Comparison of ENCODE assay signal across 11 mouse cellular contexts in genomic region chr11:96349491-96350340, GRCm38 (mm10). TPM values are rescaled to one million over a fixed set of nuclear protein-coding genes. Genes with fewer than 3 reads are reported as not detected.
DNase-seq lines count a peak whose midpoint lies in the region; ATAC-seq lines count a peak whose summit lies in the region.
"Had no signal": no experiment of that assay in that cellular context is flagged by ENCODE, and none has a peak within 500 bp of the region (broad histone marks: within the 10 kb centered on the region; RNA-seq: fewer than 3 reads in every experiment).

No protein-coding gene starts in this region.

- no peak overlapping the region for H3K4me3 ChIP-seq in midbrain, embryonic 11.5 days (ENCODE audit: low read depth, low read length)
- no peak overlapping the region for H3K4me3 ChIP-seq in midbrain, embryonic 14.5 days (replicated peaks; ENCODE audit: low read depth, low read length)
- peak overlapping the region; percentile 24 for H3K4me3 ChIP-seq in hindbrain, embryonic 12.5 days
- H3K4me3 ChIP-seq: myocyte had no signal

- H3K27me3 ChIP-seq in midbrain, embryonic 11.5 days (ENCODE audit: control insufficient read depth, insufficient read depth, low read length) = peaks cover 95% of the 10 kb centered on the region
- H3K27me3 ChIP-seq in midbrain, embryonic 14.5 days (ENCODE audit: control insufficient read depth, insufficient read depth, low read length) = peaks cover 95% of the 10 kb centered on the region
- peaks cover 79% of the 10 kb centered on the region for H3K27me3 ChIP-seq in hindbrain, embryonic 12.5 days

- no peak for ATAC-seq in midbrain, embryonic 11.5 days (ENCODE audit: low FRiP score)
- no peak for ATAC-seq in midbrain, embryonic 14.5 days (ENCODE audit: low FRiP score, low TSS enrichment)
- no peak for ATAC-seq in hindbrain, embryonic 12.5 days (ENCODE audit: low FRiP score)
- no peak for ATAC-seq in granulocyte monocyte progenitor cell, adult 5-6 weeks (replicated peaks; ENCODE audit: poor library complexity, severe bottlenecking)

- DNase-seq in midbrain, embryonic 11.5 days (ENCODE audit: low spot score, missing footprints) = peak; percentile 93
- DNase-seq in midbrain, embryonic 14.5 days = no peak
- peak; percentile 69 for DNase-seq in kidney, postnatal 14 days
- no peak for DNase-seq in left cerebral cortex, adult 9 months (ENCODE audit: low spot score in 2 of 2)
- no peak for DNase-seq in right cerebral cortex, postnatal 36 days (ENCODE audit: low spot score in 2 of 2)

- no peak overlapping the region for H3K27ac ChIP-seq in midbrain, embryonic 11.5 days (ENCODE audit: low read depth, low read length)
- H3K27ac ChIP-seq in midbrain, embryonic 14.5 days (replicated peaks; ENCODE audit: low read depth, low read length) = no peak overlapping the region
- peak overlapping the region; percentile 96 for H3K27ac ChIP-seq in hindbrain, embryonic 12.5 days

- no peaks in the 10 kb centered on the region for H3K9me3 ChIP-seq in midbrain, embryonic 11.5 days (ENCODE audit: control insufficient read depth, low read length)
- H3K9me3 ChIP-seq in midbrain, embryonic 14.5 days (ENCODE audit: control insufficient read depth, low read length) = no peaks in the 10 kb centered on the region
- no peaks in the 10 kb centered on the region for H3K9me3 ChIP-seq in hindbrain, embryonic 12.5 days (replicated peaks)

- no peaks in the 10 kb centered on the region for H3K36me3 ChIP-seq in midbrain, embryonic 11.5 days (ENCODE audit: control insufficient read depth, insufficient read depth, low read length)
- H3K36me3 ChIP-seq in midbrain, embryonic 14.5 days (ENCODE audit: control insufficient read depth, insufficient read depth, low read length) = no peaks in the 10 kb centered on the region
- no peaks in the 10 kb centered on the region for H3K36me3 ChIP-seq in hindbrain, embryonic 12.5 days

- under 1% methylated on average over 14 of the region's 14 CpGs for WGBS in midbrain, embryonic 11.5 days
- WGBS in midbrain, embryonic 14.5 days = 2% methylated on average over 13 of the region's 14 CpGs
- 2% methylated on average over 14 of the region's 14 CpGs for WGBS in hindbrain, embryonic 12.5 days

- no peaks in the 10 kb centered on the region for H3K4me1 ChIP-seq in midbrain, embryonic 11.5 days (ENCODE audit: control insufficient read depth, insufficient read depth, low read length)
- no peaks in the 10 kb centered on the region for H3K4me1 ChIP-seq in midbrain, embryonic 14.5 days (ENCODE audit: control insufficient read depth, insufficient read depth, low read length)
- peaks cover 41% of the 10 kb centered on the region for H3K4me1 ChIP-seq in hindbrain, embryonic 12.5 days

- no peak overlapping the region for H3K4me2 ChIP-seq in midbrain, embryonic 11.5 days
- H3K4me2 ChIP-seq in midbrain, embryonic 14.5 days (ENCODE audit: low read length) = no peak overlapping the region
- H3K4me2 ChIP-seq in hindbrain, embryonic 12.5 days (replicated peaks) = peak overlapping the region; percentile 47

- no peak overlapping the region for H3K9ac ChIP-seq in midbrain, embryonic 11.5 days (ENCODE audit: low read length)
- H3K9ac ChIP-seq in midbrain, embryonic 14.5 days (replicated peaks; ENCODE audit: low read length) = no peak overlapping the region
- H3K9ac ChIP-seq in hindbrain, embryonic 12.5 days = peak overlapping the region; percentile 57

RNA-seq across cellular contexts. Expression of gene Hoxb2, which starts 0.6 kb away (rescaled TPM):
- not detected in 2 replicates for polyA plus RNA-seq in midbrain, embryonic 11.5 days (2014; fragmentation: Nextera tagmentation; extraction: Ambion mirVana)
- 0.17 TPM in 1 of 2 replicates, not detected in the other for polyA plus RNA-seq in midbrain, embryonic 14.5 days (2014; fragmentation: Nextera tagmentation; extraction: Ambion mirVana)
- 58.2 and 73.9 TPM in 2 replicates for polyA plus RNA-seq in hindbrain, embryonic 12.5 days (2016; fragmentation: Nextera tagmentation; extraction: Ambion mirVana)
- 1.7 TPM in 1 of 2 replicates, not detected in the other for total RNA-seq in granulocyte monocyte progenitor cell, adult 5-6 weeks (2014; fragmentation: Nextera tagmentation)
- total RNA-seq in granulocyte monocyte progenitor cell, adult 5-6 weeks (2017) = 0.26 TPM in 1 of 2 replicates, not detected in the other
- total RNA-seq: common myeloid progenitor, adult 5-6 weeks; left cerebral cortex, postnatal 36 days had no signal
- polyA plus RNA-seq: myocyte had no signal

RNA-seq across cellular contexts. Expression of gene Hoxb1, which starts 15.8 kb away (rescaled TPM):
- polyA plus RNA-seq in midbrain, embryonic 11.5 days (2014; fragmentation: Nextera tagmentation; extraction: Ambion mirVana) = not detected in 2 replicates
- polyA plus RNA-seq in midbrain, embryonic 14.5 days (2014; fragmentation: Nextera tagmentation; extraction: Ambion mirVana) = not detected in 2 replicates
- polyA plus RNA-seq in hindbrain, embryonic 12.5 days (2016; fragmentation: Nextera tagmentation; extraction: Ambion mirVana) = 0.82 and 2.2 TPM in 2 replicates
- total RNA-seq in granulocyte monocyte progenitor cell, adult 5-6 weeks (2014; fragmentation: Nextera tagmentation) = not detected in 2 replicates
- total RNA-seq in granulocyte monocyte progenitor cell, adult 5-6 weeks (2017) = not detected in 2 replicates
- total RNA-seq: common myeloid progenitor, adult 5-6 weeks; gastrocnemius, postnatal 4 days; left cerebral cortex, postnatal 36 days had no signal
- polyA plus RNA-seq: myocyte had no signal

RNA-seq across cellular contexts. Expression of gene Hoxb3, which starts 26.6 kb away (rescaled TPM):
- not detected in 2 replicates for polyA plus RNA-seq in midbrain, embryonic 11.5 days (2014; fragmentation: Nextera tagmentation; extraction: Ambion mirVana)
- not detected in 2 replicates for polyA plus RNA-seq in midbrain, embryonic 14.5 days (2014; fragmentation: Nextera tagmentation; extraction: Ambion mirVana)
- polyA plus RNA-seq in hindbrain, embryonic 12.5 days (2016; fragmentation: Nextera tagmentation; extraction: Ambion mirVana) = 15.3 and 19.3 TPM in 2 replicates
- 1.5 and 7.8 TPM in 2 replicates for total RNA-seq in granulocyte monocyte progenitor cell, adult 5-6 weeks (2014; fragmentation: Nextera tagmentation)
- 0.05 and 0.56 TPM in 2 replicates for total RNA-seq in granulocyte monocyte progenitor cell, adult 5-6 weeks (2017)
- total RNA-seq: left cerebral cortex, postnatal 36 days had no signal
- polyA plus RNA-seq: myocyte had no signal

RNA-seq across cellular contexts. Expression of gene Hoxb4, which starts 31.6 kb away (rescaled TPM):
- not detected in 2 replicates for polyA plus RNA-seq in midbrain, embryonic 11.5 days (2014; fragmentation: Nextera tagmentation; extraction: Ambion mirVana)
- not detected in 2 replicates for polyA plus RNA-seq in midbrain, embryonic 14.5 days (2014; fragmentation: Nextera tagmentation; extraction: Ambion mirVana)
- 7.7 and 8.1 TPM in 2 replicates for polyA plus RNA-seq in hindbrain, embryonic 12.5 days (2016; fragmentation: Nextera tagmentation; extraction: Ambion mirVana)
- total RNA-seq in granulocyte monocyte progenitor cell, adult 5-6 weeks (2014; fragmentation: Nextera tagmentation) = 2.6 and 3.8 TPM in 2 replicates
- 1.9 and 2.3 TPM in 2 replicates for total RNA-seq in granulocyte monocyte progenitor cell, adult 5-6 weeks (2017)
- total RNA-seq: left cerebral cortex, postnatal 36 days had no signal
- polyA plus RNA-seq: myocyte had no signal

RNA-seq across cellular contexts. Expression of gene Hoxb5, which starts 46.6 kb away (rescaled TPM):
- not detected in 2 replicates for polyA plus RNA-seq in midbrain, embryonic 11.5 days (2014; fragmentation: Nextera tagmentation; extraction: Ambion mirVana)
- polyA plus RNA-seq in midbrain, embryonic 14.5 days (2014; fragmentation: Nextera tagmentation; extraction: Ambion mirVana) = not detected in 2 replicates
- polyA plus RNA-seq in hindbrain, embryonic 12.5 days (2016; fragmentation: Nextera tagmentation; extraction: Ambion mirVana) = 74.3 and 126 TPM in 2 replicates
- total RNA-seq in granulocyte monocyte progenitor cell, adult 5-6 weeks (2014; fragmentation: Nextera tagmentation) = not detected in 2 replicates
- 0.05 TPM in 1 of 2 replicates, not detected in the other for total RNA-seq in granulocyte monocyte progenitor cell, adult 5-6 weeks (2017)
- total RNA-seq: common myeloid progenitor, adult 5-6 weeks; left cerebral cortex, postnatal 36 days had no signal
- polyA plus RNA-seq: myocyte had no signal

Comparison
In these comparisons a context has a peak if more than half of its experiments do, and no peak if none do; other contexts are left out.
1. DNase-seq: peak in midbrain, embryonic 11.5 days (single experiment) and kidney, postnatal 14 days (single experiment); none in midbrain, embryonic 14.5 days (single experiment), left cerebral cortex, adult 9 months (0 of 2) and right cerebral cortex, postnatal 36 days (0 of 2).
2. RNA of gene Hoxb2, which starts 0.6 kb away (polyA plus RNA-seq): 58.2 to 73.9 TPM in hindbrain, embryonic 12.5 days; 0.17 TPM in midbrain, embryonic 14.5 days and not detected in midbrain, embryonic 11.5 days; every median in the first group is over 10 times any median in the second.
3. RNA of gene Hoxb3, which starts 26.6 kb away (polyA plus RNA-seq): 15.3 to 19.3 TPM in hindbrain, embryonic 12.5 days; not detected in midbrain, embryonic 11.5 days and not detected in midbrain, embryonic 14.5 days; every median in the first group is over 10 times any median in the second.